Mouse (Mus musculus) erythroblast, embryonic 14.5 days (primary cell): ENCODE measurements around the gene Tbc1d13. TPM values are rescaled to one million over a fixed set of nuclear protein-coding genes. Genes with fewer than 3 reads are reported as not detected.

ENCODE experiments used
- H3K27me3 ChIP-seq: 2 replicates; pipeline ENCODE4 v1.6.1; 2012; ENCODE audit warnings: inconsistent platforms; ENCODE audit not compliant: control insufficient read depth
- H3K36me3 ChIP-seq: 2 replicates; pipeline ENCODE4 v1.6.1; 2012; ENCODE audit warnings: mild to moderate bottlenecking, inconsistent platforms; ENCODE audit not compliant: control insufficient read depth
- H3K4me1 ChIP-seq: 2 replicates; pipeline ENCODE4 v1.6.1; 2012; ENCODE audit warnings: inconsistent platforms; ENCODE audit not compliant: control insufficient read depth
- H3K4me3 ChIP-seq: replicated peaks from 2 replicates; pipeline ENCODE3; 2012; ENCODE audit warnings: moderate library complexity, mild to moderate bottlenecking, inconsistent platforms
- H3K9me3 ChIP-seq: 2 replicates; pipeline ENCODE4 v1.6.1; 2012; ENCODE audit warnings: low read length, inconsistent platforms, mixed read lengths; ENCODE audit not compliant: control insufficient read depth
- GATA1 ChIP-seq: IDR thresholded peaks from 2 replicates; pipeline ENCODE4 v1.6.1; 2012; ENCODE audit warnings: low read length, inconsistent platforms, mixed read lengths
- TAL1 ChIP-seq: IDR thresholded peaks from 3 replicates; pipeline ENCODE4 v1.6.1; 2012; ENCODE audit warnings: low read length, inconsistent platforms, mixed read lengths
- polyA plus RNA-seq: library from polyadenylated mRNA; stranded (reverse); fragments of >175 nt; gene quantifications from 2 replicates; pipeline ENCODE4 v1.2.3, GENCODE M21; 2012

Gene Tbc1d13
- polyA plus RNA-seq, 1 experiment: 0.72 TPM

DNA sequence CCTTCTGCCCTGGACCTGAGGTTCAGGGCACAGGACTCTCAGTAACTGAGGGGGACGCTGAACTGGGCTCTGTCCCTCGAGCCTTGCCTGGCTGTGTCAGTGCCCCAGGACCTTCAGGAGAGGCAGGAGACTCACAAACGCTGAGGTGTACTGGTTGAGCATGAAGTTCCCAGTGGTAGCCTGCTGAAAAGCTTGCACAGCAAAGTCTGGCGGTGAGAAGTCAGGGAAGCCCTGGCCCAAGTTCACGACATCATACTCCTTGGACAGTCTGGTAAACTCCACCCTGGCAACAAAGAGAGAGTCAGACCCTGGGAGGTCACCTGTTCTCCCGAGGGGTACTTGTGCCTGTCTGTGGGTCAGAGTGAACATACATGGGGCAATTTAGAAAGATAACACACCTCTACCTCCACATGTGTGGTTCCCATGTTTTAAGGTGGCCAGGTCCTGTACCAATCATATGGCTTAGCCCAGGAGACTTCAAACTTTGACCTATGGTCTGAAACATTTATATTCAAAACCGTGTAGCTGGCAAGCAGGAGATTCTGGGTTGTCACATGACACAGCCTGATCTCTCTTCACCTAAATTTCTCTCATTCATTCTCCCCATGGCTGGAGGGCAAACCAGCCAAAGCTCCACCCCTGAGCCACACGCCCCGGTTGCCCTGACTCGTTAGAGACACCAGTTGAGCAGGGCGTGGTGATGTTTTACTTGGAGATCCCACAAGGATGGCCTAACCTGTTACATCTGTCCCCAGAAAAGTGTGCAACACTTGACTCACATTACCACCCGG, 58.4 kb downstream of the Tbc1d13 start:
- H3K27me3 ChIP-seq: no peaks in the 10 kb centered on the region
- no peak overlapping the region for H3K4me3 ChIP-seq
- H3K36me3 ChIP-seq: peaks cover 35% of the 10 kb centered on the region
- H3K4me1 ChIP-seq: peaks cover 18% of the 10 kb centered on the region
- TF ChIP-seq GATA1 (no peak), TAL1 (no peak)
- peaks cover 9% of the 10 kb centered on the region for H3K9me3 ChIP-seq

DNA sequence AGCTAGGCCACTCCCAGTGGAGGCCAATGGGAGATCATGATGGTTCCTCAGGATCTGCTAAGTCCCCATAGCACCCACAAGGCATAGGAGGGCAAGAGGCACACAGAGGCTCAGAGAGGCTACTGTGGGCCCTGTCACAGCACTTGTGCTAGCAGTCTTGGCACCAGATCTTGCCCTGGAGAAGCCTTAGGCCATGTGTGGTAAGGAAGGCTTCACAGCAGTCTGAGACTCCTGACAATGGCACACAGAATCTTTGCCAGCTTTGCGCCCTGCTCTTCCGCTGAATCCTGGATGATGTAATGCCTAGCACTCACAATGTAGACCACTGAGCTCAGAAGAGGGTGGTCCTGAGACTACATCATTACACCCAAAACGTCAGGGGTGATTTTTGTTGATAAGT, 61.1 kb downstream of the Tbc1d13 start:
- Histone ChIP-seq H3K4me1 (peaks cover 24% of the 10 kb centered on the region), H3K4me3 (no peak overlapping the region), H3K27me3 (no peaks in the 10 kb centered on the region), H3K9me3 (peaks cover 9% of the 10 kb centered on the region), H3K36me3 (peaks cover 24% of the 10 kb centered on the region)
- TF ChIP-seq GATA1 (no peak), TAL1 (no peak)

DNA sequence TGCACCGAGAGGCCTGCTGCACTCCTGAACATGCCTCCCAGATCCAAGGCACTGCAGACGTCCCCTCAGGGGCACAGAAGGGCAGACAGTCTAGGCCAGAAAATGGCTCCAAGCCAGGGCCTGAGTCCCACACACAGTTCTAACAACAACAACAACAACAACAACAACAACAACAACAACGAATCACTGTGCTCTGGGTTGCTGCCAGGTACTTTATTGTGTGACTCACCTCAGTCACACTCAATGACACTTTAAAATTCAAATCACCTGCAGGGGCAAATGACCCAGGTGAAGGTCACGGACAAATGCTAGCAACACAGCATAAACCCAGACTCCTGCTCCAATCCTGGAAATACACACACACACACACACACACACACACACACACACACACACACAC, 64.5 kb downstream of the Tbc1d13 start:
- H3K4me3 ChIP-seq: no peak overlapping the region
- no peaks in the 10 kb centered on the region for H3K9me3 ChIP-seq
- TF ChIP-seq GATA1 (no peak), TAL1 (no peak)
- H3K4me1 ChIP-seq: peaks cover 19% of the 10 kb centered on the region
- peaks cover 4% of the 10 kb centered on the region; the same call in 1 of the 2 replicates for H3K36me3 ChIP-seq
- H3K27me3 ChIP-seq: no peaks in the 10 kb centered on the region

DNA sequence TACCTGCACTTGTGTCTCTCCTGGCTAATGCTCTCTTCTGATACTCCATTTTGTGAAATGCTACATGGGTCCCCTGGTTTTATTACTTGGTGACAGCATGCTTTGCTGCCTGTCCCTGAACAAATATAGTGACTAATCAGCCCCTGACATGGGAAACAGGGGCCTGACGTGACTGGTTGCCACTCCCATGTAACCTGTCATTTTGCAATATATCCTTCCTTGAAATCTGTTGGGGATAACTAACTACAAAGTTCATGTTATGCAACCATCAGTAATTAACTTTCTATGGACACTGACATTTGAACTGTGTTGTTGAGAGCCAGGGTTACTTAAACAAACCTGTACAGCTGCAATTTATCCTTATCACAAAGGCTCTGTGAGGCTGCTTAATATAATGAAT, 66.4 kb downstream of the Tbc1d13 start:
- TF ChIP-seq TAL1 (no peak), GATA1 (no peak)
- Histone ChIP-seq H3K27me3 (no peaks in the 10 kb centered on the region), H3K36me3 (no peaks in the 10 kb centered on the region), H3K9me3 (no peaks in the 10 kb centered on the region), H3K4me3 (no peak overlapping the region), H3K4me1 (peaks cover 27% of the 10 kb centered on the region)

DNA sequence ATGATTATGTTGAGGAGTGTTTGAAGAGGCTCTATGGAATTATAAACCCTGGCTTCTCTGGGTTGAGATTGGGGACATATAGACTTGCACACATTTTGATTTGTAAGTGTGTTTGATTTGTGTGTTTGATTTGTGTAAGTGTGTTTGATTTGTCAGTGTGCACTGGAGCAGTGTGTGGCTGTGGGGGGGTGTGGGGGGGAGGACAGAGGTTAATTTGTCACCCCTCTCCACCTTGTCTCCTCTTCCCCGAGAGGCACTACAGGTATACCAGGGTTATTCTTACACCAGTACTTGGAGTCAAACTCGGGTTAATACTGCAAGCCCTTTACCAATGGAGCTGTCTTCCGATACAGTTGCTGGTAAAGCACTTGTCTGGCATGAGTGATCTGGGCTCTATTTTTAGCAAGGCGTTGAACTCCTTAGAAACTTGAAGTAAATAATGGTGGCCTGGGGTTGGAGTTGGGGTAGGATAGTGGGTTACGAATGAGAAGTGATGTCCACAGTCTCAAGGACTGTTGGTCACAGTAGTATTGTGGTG, 66.9 kb downstream of the Tbc1d13 start:
- no peaks in the 10 kb centered on the region for H3K9me3 ChIP-seq
- no peak for TF ChIP-seq TAL1
- TF ChIP-seq GATA1: no peak
- H3K4me1 ChIP-seq: peaks cover 31% of the 10 kb centered on the region
- H3K4me3 ChIP-seq: no peak overlapping the region
- no peaks in the 10 kb centered on the region for H3K36me3 ChIP-seq
- no peaks in the 10 kb centered on the region for H3K27me3 ChIP-seq

Other genes with a start within 250 kb of the Tbc1d13 start
- 5.7 and 6.0 TPM in 2 replicates for gene Odf2, start 244.5 kb upstream of the Tbc1d13 start, polyA plus RNA-seq
- 6.5 and 7.0 TPM in 2 replicates for gene Gle1, start 198.3 kb upstream of the Tbc1d13 start, polyA plus RNA-seq
- gene Sptan1, start 168.2 kb upstream of the Tbc1d13 start, polyA plus RNA-seq: 0.01 and 0.04 TPM in 2 replicates
- 0.69 and 1.6 TPM in 2 replicates for gene Wdr34, start 84.9 kb upstream of the Tbc1d13 start, polyA plus RNA-seq
- 11.7 and 14.7 TPM in 2 replicates for gene Set, start 76.4 kb upstream of the Tbc1d13 start, polyA plus RNA-seq
- gene Pkn3, start 56.1 kb upstream of the Tbc1d13 start, polyA plus RNA-seq: 0.09 and 0.13 TPM in 2 replicates
- 1.6 and 2.8 TPM in 2 replicates for gene Zdhhc12, start 40.1 kb upstream of the Tbc1d13 start, polyA plus RNA-seq
- gene Zer1, start 9.2 kb upstream of the Tbc1d13 start, polyA plus RNA-seq: 1.7 and 2.4 TPM in 2 replicates
- gene Endog, start 37.7 kb downstream of the Tbc1d13 start, polyA plus RNA-seq: 0.45 and 0.55 TPM in 2 replicates
- 2.5 and 2.9 TPM in 2 replicates for gene Spout1, start 44.7 kb downstream of the Tbc1d13 start, polyA plus RNA-seq
- 0.34 and 0.45 TPM in 2 replicates for gene Kyat1, start 72.1 kb downstream of the Tbc1d13 start, polyA plus RNA-seq
- 0.56 TPM in 2 replicates for gene Lrrc8a, start 104.0 kb downstream of the Tbc1d13 start, polyA plus RNA-seq
- not detected in 2 replicates for gene Gm28035, start 106.8 kb downstream of the Tbc1d13 start, polyA plus RNA-seq
- 0.06 and 0.33 TPM in 2 replicates for gene Phyhd1, start 132.5 kb downstream of the Tbc1d13 start, polyA plus RNA-seq
- not detected in 2 replicates for gene Gm28038, start 147.3 kb downstream of the Tbc1d13 start, polyA plus RNA-seq
- gene Dolk, start 152.6 kb downstream of the Tbc1d13 start, polyA plus RNA-seq: 0.12 and 0.17 TPM in 2 replicates
- 10.7 and 13.0 TPM in 2 replicates for gene Nup188, start 152.7 kb downstream of the Tbc1d13 start, polyA plus RNA-seq
- gene Sh3glb2, start 225.6 kb downstream of the Tbc1d13 start, polyA plus RNA-seq: 1.8 TPM in 2 replicates
- 0.95 and 1.2 TPM in 2 replicates for gene Miga2, start 230.5 kb downstream of the Tbc1d13 start, polyA plus RNA-seq